Mouse (Mus musculus) midbrain, postnatal 0 days (tissue): Measurements from ENCODE around the gene Gm21972. TPM values are rescaled to one million over a fixed set of nuclear protein-coding genes. Genes with fewer than 3 reads are reported as not detected.

ENCODE experiments used
- ATAC-seq: fragments of 200-750 bp; cut with Nextera tagmentation; 2 replicates; pipeline ENCODE4 v1.8.0; 2017; ENCODE audit warnings: moderate number of reproducible peaks, mild to moderate bottlenecking, moderate TSS enrichment, moderate library complexity; ENCODE audit not compliant: low FRiP score
- DNase-seq: peaks from one replicate; pipeline ENCODE4 v3.0.0-alpha.2; 2015; ENCODE audit warnings: low spot score
- H3K27ac ChIP-seq: fragments of 300-500 bp; sonication (generic); 2 replicates; pipeline ENCODE4 v1.5.1; 2014; ENCODE audit warnings: low read depth, mild to moderate bottlenecking, low read length, mixed read lengths
- H3K27me3 ChIP-seq: fragments of 300-500 bp; sonication (generic); 2 replicates; pipeline ENCODE4 v1.6.1; 2014; ENCODE audit warnings: low read length, control low read depth, mixed read lengths; ENCODE audit not compliant: insufficient read depth
- H3K36me3 ChIP-seq: fragments of 300-500 bp; sonication (generic); 2 replicates; pipeline ENCODE4 v1.6.1; 2014; ENCODE audit warnings: low read length, control low read depth, mixed read lengths; ENCODE audit not compliant: insufficient read depth
- H3K4me1 ChIP-seq: fragments of 300-500 bp; sonication (generic); 2 replicates; pipeline ENCODE4 v1.6.1; 2014; ENCODE audit warnings: mild to moderate bottlenecking, control low read depth, antibody characterized with exemption, low read length, mixed read lengths; ENCODE audit not compliant: insufficient read depth
- H3K4me2 ChIP-seq: fragments of 300-500 bp; sonication (generic); 2 replicates; pipeline ENCODE4 v1.6.1; 2014; ENCODE audit warnings: low read depth, mild to moderate bottlenecking, low read length, mixed read lengths; ENCODE audit not compliant: poor library complexity, severe bottlenecking
- H3K4me3 ChIP-seq: fragments of 300-500 bp; sonication (generic); 2 replicates; pipeline ENCODE4 v1.5.1; 2014; ENCODE audit warnings: low read depth, mild to moderate bottlenecking, low read length, moderate library complexity
- H3K9ac ChIP-seq: fragments of 300-500 bp; sonication (generic); replicated peaks from 2 replicates; pipeline ENCODE4 v1.6.1; 2014; ENCODE audit warnings: mild to moderate bottlenecking, low read length, moderate library complexity, mixed read lengths; ENCODE audit not compliant: poor library complexity, severe bottlenecking
- H3K9me3 ChIP-seq: fragments of 300-500 bp; sonication (generic); 2 replicates; pipeline ENCODE4 v1.6.1; 2016; ENCODE audit warnings: low read length, control low read depth
- CTCF ChIP-seq: IDR thresholded peaks from 2 replicates; pipeline ENCODE4 v1.5.1; 2016; ENCODE audit warnings: antibody characterized with exemption, mild to moderate bottlenecking
- WGBS: fragments of 180-500 bp; shearing (Covaris S2); extraction: QIAGEN DNeasy Blood & Tissue Kit; methylation state at CpG from one replicate; pipeline ENCODE4 v1.1.7; 2014; 5-methylcytosine and 5-hydroxymethylcytosine counted together
- polyA plus RNA-seq: library from polyadenylated mRNA; unstranded; fragments of >200 nt; fragmentation: Nextera tagmentation; extraction: Ambion mirVana; gene quantifications from 2 replicates; pipeline ENCODE4 v1.2.1, GENCODE M21; 2015
- total RNA-seq: library from RNA; depleted of rRNA; stranded (reverse); fragments of >200 nt; gene quantifications from 2 replicates; pipeline ENCODE4 v1.2.3, GENCODE M21; 2014; rRNA removed

The Gm21972 gene
- total RNA-seq (0.49 and 5.0 TPM in 2 replicates), polyA plus RNA-seq (0.32 and 0.48 TPM in 2 replicates)

GRCm38 (mm10) chr1:86133337-86133736 is at the start of gene Gm21972:
Gm21972 (plus strand) TSS chr1:86133637.
- Histone ChIP-seq H3K27me3 (no peaks in the 10 kb centered on the region), H3K36me3 (peaks cover 56% of the 10 kb centered on the region), H3K4me3 (no peak within 1 kb of the TSS), H3K4me2 (no peak within 1 kb of the TSS), H3K27ac (no peak within 1 kb of the TSS), H3K4me1 (no peaks in the 10 kb centered on the region), H3K9me3 (no peaks in the 10 kb centered on the region), H3K9ac (no peak within 1 kb of the TSS)
- no peak for TF ChIP-seq CTCF
- 97% methylated on average over 4 of the region's 4 CpGs for whole genome bisulfite sequencing
- ATAC-seq (no peak), DNase-seq (no peak)

GRCm38 (mm10) chr1:86094413-86094812 is 39.0 kb upstream of the Gm21972 start:
- 86% methylated on average over 7 of the region's 7 CpGs for WGBS
- DNase-seq, result no peak
- no peak for ATAC-seq
- Histone ChIP-seq H3K27ac (no peak overlapping the region), H3K4me1 (no peaks in the 10 kb centered on the region), H3K9ac (no peak overlapping the region), H3K9me3 (no peaks in the 10 kb centered on the region), H3K36me3 (peaks cover 17% of the 10 kb centered on the region), H3K4me2 (no peak overlapping the region), H3K27me3 (no peaks in the 10 kb centered on the region), H3K4me3 (no peak overlapping the region)
- peak; percentile 5; the same call in 1 of the 2 replicates for TF ChIP-seq CTCF

- H3K4me1 ChIP-seq, result no peaks in the 10 kb centered on the region
- H3K9me3 ChIP-seq, result no peaks in the 10 kb centered on the region
- DNase-seq (no peak), ATAC-seq (no peak)
- H3K4me2 ChIP-seq, result no peak overlapping the region
- H3K9ac ChIP-seq, result no peak overlapping the region
- H3K27ac ChIP-seq, result no peak overlapping the region
- 94% methylated on average over 1 of the region's 1 CpGs for WGBS
- peaks cover 2% of the 10 kb centered on the region; the same call in 1 of the 2 replicates for H3K36me3 ChIP-seq
- no peak for TF ChIP-seq CTCF
- no peaks in the 10 kb centered on the region for H3K27me3 ChIP-seq
- H3K4me3 ChIP-seq, result no peak overlapping the region
These were observed 28.4 kb upstream of the Gm21972 start for GRCm38 (mm10) chr1:86105054-86105453.

DNA sequence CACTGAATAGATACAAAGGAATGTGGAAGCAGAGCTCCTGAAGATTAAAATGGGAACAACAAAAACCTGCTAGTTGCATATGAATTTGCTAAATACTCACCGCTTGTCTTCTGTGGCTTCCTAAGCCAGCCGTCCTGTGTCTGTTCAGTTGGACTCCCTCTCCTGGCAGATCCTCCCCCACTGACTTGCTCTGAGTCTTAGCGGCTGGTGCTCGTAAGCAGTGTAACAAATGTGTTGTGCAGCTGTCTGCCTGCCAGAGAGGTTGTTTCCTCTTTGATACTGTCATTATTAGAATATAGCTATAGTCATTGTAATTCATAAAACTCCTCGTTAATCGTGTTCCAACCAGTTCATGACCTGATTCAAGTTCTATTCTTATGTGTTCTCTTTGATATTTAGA is 21.7 kb upstream of the Gm21972 start, which contains the start of gene Htr2b:
TSS of gene Htr2b (minus strand) at position 192 of the 400 bp plus-strand sequence.
- Histone ChIP-seq H3K4me1 (no peaks in the 10 kb centered on the region), H3K27me3 (no peaks in the 10 kb centered on the region), H3K9me3 (no peaks in the 10 kb centered on the region), H3K36me3 (peaks cover 11% of the 10 kb centered on the region; the same call in 1 of the 2 replicates), H3K9ac (no peak within 1 kb of the TSS), H3K27ac (no peak within 1 kb of the TSS), H3K4me3 (no peak within 1 kb of the TSS), H3K4me2 (no peak within 1 kb of the TSS)
- DNase-seq, result no peak
- WGBS, result 51% methylated on average over 6 of the region's 6 CpGs
- ATAC-seq, result no peak
- no peak for TF ChIP-seq CTCF

DNA sequence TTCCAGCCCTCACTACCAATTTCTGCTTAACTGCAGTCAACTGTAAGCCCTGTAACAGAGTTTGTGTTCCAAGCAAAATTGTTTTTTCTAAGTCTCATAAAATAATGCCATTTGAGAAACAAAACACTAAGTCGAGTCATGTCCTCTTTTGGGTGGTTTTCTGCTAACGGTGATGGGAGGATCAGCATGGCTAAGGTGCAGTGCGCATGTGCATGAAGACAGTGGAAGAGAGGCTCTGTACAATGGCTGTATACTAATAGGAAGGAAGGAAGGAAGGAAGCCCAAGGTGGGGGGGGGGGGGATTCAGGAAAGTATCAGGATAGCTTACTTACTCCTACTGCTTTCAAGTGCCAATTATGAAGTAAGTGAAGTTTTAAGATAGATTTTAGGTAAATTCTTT is 19.3 kb upstream of the Gm21972 start:
- Histone ChIP-seq H3K4me2 (no peak overlapping the region), H3K36me3 (peaks cover 18% of the 10 kb centered on the region), H3K27me3 (no peaks in the 10 kb centered on the region), H3K27ac (no peak overlapping the region), H3K4me3 (no peak overlapping the region), H3K4me1 (no peaks in the 10 kb centered on the region), H3K9me3 (no peaks in the 10 kb centered on the region), H3K9ac (no peak overlapping the region)
- WGBS, result 96% methylated on average over 3 of the region's 3 CpGs
- no peak for ATAC-seq
- no peak for DNase-seq
- TF ChIP-seq CTCF, result no peak

- no peak for DNase-seq
- H3K4me1 ChIP-seq, result no peaks in the 10 kb centered on the region
- no peak for TF ChIP-seq CTCF
- 93% methylated on average over 4 of the region's 4 CpGs for WGBS
- H3K9me3 ChIP-seq, result no peaks in the 10 kb centered on the region
- no peak overlapping the region for H3K9ac ChIP-seq
- no peak for ATAC-seq
- peaks cover 32% of the 10 kb centered on the region for H3K36me3 ChIP-seq
- no peaks in the 10 kb centered on the region for H3K27me3 ChIP-seq
- H3K27ac ChIP-seq, result no peak overlapping the region
- no peak overlapping the region for H3K4me2 ChIP-seq
- no peak overlapping the region for H3K4me3 ChIP-seq
These were observed 13.9 kb upstream of the Gm21972 start for GRCm38 (mm10) chr1:86119549-86119948.
